Mouse (Mus musculus) cortical plate, adult 2 months (tissue): ENCODE results near the gene Dtnb.

ENCODE experiments used
- CTCF ChIP-seq: fragments of 200-500 bp; IDR thresholded peaks from 2 replicates; pipeline ENCODE4 v1.5.1; 2011; ENCODE audit warnings: mild to moderate bottlenecking, control low read depth, low read length; ENCODE audit not compliant: insufficient read depth; ENCODE audit errors: extremely low read depth
- POLR2A ChIP-seq: fragments of 200-500 bp; IDR thresholded peaks from 2 replicates; pipeline ENCODE4 v1.6.1; 2011; ENCODE audit warnings: mild to moderate bottlenecking, low read length, control low read depth; ENCODE audit not compliant: insufficient read depth; ENCODE audit errors: extremely low read depth

DNA sequence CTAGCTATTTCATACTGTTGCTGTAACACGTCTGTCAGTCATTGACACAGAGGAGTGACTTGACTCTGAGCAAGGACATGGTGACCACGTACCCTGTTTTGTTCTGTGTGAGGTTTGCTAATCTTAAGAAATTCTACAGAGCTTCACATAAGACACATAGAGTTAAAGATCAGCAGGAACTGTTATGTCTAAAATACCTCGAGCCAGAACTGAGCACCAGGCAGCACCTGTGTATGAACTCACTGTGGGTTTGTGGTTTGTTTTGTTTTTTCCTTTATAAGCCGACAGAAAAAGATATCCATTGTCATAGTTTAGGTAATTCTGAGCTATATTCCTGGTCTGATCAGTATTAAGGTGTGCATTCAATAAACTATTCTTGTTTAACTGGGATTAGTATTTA, 24.7 kb upstream of the Dtnb start:
- TF ChIP-seq CTCF (no peak), POLR2A (no peak)
